Mouse (Mus musculus): ENCODE results near the gene Runx2. TPM values are rescaled to one million over a fixed set of nuclear protein-coding genes. Genes with fewer than 3 reads are reported as not detected.

Gene Runx2
- polyA plus RNA-seq, 1 experiment from 2014 or later, result 31.9 TPM

GRCm38 (mm10) chr17:44546801-44547200 lies 267.8 kb downstream of the Runx2 start:
- WGBS, result 57% methylated on average over 8 of the region's 8 CpGs
- Histone ChIP-seq H3K4me2 (replicated peaks) (no peak overlapping the region), H3K27ac (no peak overlapping the region), H3K4me1 (peaks cover 17% of the 10 kb centered on the region), H3K36me3 (no peaks in the 10 kb centered on the region), H3K9me3 (no peaks in the 10 kb centered on the region), H3K9ac (no peak overlapping the region), H3K4me3 (no peak overlapping the region), H3K27me3 (no peaks in the 10 kb centered on the region)
- ATAC-seq (ENCODE audit: insufficient number of reproducible peaks, insufficient read depth, low FRiP score, low TSS enrichment), result no peak

DNA sequence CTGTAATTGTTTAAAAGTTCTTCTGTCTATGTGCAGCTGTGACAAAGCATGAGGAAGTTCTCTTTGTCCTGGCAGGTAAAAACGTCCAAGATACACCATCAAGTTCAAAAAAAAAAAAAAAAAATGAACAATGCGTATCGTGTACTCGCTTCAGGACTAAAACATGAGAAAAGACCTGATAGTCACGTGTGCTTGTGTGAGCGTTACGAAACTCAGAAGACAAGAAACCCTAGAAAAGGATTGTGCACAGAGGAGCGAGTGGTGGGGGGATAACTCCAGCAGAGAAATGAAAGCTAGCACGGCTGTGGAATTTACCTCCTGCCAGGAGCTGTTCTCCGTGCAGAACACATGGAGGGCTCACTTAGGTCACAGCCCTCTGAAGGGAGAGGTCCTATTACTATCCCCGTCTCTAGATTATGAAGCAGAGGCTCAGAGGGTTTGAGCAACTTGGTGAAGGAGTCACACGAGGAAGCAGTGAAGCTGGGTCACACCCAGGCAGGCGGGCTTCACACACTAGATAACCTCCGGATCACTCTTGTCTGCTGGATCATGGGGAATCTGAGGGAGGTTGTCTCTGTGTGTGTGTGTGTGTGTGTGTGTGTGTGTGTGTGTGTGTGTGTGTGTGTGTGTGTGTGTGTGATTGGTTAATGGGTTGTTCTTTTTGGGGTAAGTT lies 269.3 kb downstream of the Runx2 start:
- Histone ChIP-seq H3K4me2 (replicated peaks) (no peak overlapping the region), H3K4me3 (no peak overlapping the region), H3K9ac (no peak overlapping the region), H3K9me3 (no peaks in the 10 kb centered on the region), H3K27ac (no peak overlapping the region), H3K4me1 (peaks cover 23% of the 10 kb centered on the region), H3K27me3 (no peaks in the 10 kb centered on the region), H3K36me3 (no peaks in the 10 kb centered on the region)
- ATAC-seq (ENCODE audit: insufficient number of reproducible peaks, insufficient read depth, low FRiP score, low TSS enrichment), result no peak
- 42% methylated on average over 14 of the region's 14 CpGs for WGBS

GRCm38 (mm10) chr17:44542706-44543105 lies 271.9 kb downstream of the Runx2 start:
- H3K4me2 ChIP-seq (replicated peaks), result no peak overlapping the region
- WGBS, result 84% methylated on average over 3 of the region's 3 CpGs
- peaks cover 27% of the 10 kb centered on the region for H3K4me1 ChIP-seq
- no peak for ATAC-seq (ENCODE audit: insufficient number of reproducible peaks, insufficient read depth, low FRiP score, low TSS enrichment)
- H3K9ac ChIP-seq, result no peak overlapping the region
- H3K27me3 ChIP-seq, result no peaks in the 10 kb centered on the region
- no peak overlapping the region for H3K4me3 ChIP-seq
- no peaks in the 10 kb centered on the region for H3K9me3 ChIP-seq
- no peak overlapping the region for H3K27ac ChIP-seq
- no peaks in the 10 kb centered on the region for H3K36me3 ChIP-seq

GRCm38 (mm10) chr17:44540699-44541098 lies 273.9 kb downstream of the Runx2 start:
- H3K27ac ChIP-seq, result no peak overlapping the region

GRCm38 (mm10) chr17:44538921-44539320 lies 275.7 kb downstream of the Runx2 start:
- Histone ChIP-seq H3K27ac (no peak overlapping the region), H3K27me3 (no peaks in the 10 kb centered on the region), H3K4me3 (no peak overlapping the region), H3K9ac (no peak overlapping the region), H3K4me2 (replicated peaks) (no peak overlapping the region), H3K9me3 (no peaks in the 10 kb centered on the region), H3K36me3 (no peaks in the 10 kb centered on the region), H3K4me1 (peaks cover 15% of the 10 kb centered on the region)
- WGBS, result 65% methylated on average over 11 of the region's 11 CpGs
- ATAC-seq (ENCODE audit: insufficient number of reproducible peaks, insufficient read depth, low FRiP score, low TSS enrichment), result no peak

More at GRCm38 (mm10) chr17:44540699-44541098, 273.9 kb downstream of the Runx2 start:
- ATAC-seq (ENCODE audit: insufficient number of reproducible peaks, insufficient read depth, low FRiP score, low TSS enrichment), result no peak
- Histone ChIP-seq H3K9ac (no peak overlapping the region), H3K9me3 (no peaks in the 10 kb centered on the region), H3K4me1 (peaks cover 23% of the 10 kb centered on the region), H3K4me2 (replicated peaks) (no peak overlapping the region), H3K27me3 (no peaks in the 10 kb centered on the region), H3K4me3 (no peak overlapping the region), H3K36me3 (no peaks in the 10 kb centered on the region)
- WGBS, result 23% methylated on average over 5 of the region's 5 CpGs

DNA sequence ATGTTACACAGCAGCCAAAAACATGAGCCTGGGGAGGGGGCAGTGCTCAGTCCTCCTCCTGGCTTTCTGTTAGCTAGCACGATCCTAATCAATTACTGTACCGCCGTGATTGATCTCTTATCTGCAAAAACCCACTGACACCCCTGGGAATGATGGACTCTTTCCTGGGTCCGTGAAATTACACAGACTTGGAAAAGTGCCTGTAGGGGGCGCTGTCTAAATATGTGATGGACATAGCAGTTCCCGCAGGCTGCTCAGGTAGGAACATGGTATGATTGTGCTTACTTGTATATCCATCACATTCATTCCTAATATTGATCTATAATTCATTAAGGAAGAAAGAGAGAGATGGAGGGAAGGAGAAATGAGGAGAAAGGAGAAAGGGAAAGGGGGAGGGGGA lies 284.6 kb downstream of the Runx2 start:
- Histone ChIP-seq H3K27me3 (no peaks in the 10 kb centered on the region), H3K9me3 (no peaks in the 10 kb centered on the region), H3K27ac (no peak overlapping the region), H3K4me2 (replicated peaks) (no peak overlapping the region), H3K4me1 (peaks cover 17% of the 10 kb centered on the region), H3K36me3 (no peaks in the 10 kb centered on the region), H3K4me3 (no peak overlapping the region), H3K9ac (no peak overlapping the region)
- 76% methylated on average over 6 of the region's 6 CpGs for WGBS
- no peak for ATAC-seq (ENCODE audit: insufficient number of reproducible peaks, insufficient read depth, low FRiP score, low TSS enrichment)

DNA sequence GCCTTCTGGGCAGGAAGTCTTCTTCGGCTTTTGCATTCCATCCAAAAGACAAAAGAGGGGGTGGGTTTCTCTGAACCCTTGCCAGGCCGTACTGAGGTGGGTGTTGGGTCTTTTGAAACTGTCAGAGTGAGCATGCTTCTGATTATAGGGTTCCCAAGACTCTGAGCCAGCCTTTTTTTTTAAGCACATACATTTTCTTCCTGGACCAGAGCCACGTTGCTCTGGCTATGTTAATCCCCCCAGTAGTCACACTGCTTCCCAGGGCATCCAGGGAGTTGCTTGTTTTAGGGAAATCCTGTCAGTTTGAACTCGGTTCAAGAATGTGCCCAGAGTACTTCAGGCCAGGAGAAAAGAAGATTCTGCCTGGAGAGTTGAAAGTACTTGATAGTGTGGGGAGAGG lies 286.0 kb downstream of the Runx2 start:
- no peaks in the 10 kb centered on the region for H3K27me3 ChIP-seq
- H3K9me3 ChIP-seq, result no peaks in the 10 kb centered on the region
- no peak overlapping the region for H3K9ac ChIP-seq
- H3K36me3 ChIP-seq, result no peaks in the 10 kb centered on the region
- H3K4me2 ChIP-seq (replicated peaks), result no peak overlapping the region
- H3K4me3 ChIP-seq, result no peak overlapping the region
- 15% methylated on average over 4 of the region's 4 CpGs for WGBS
- peaks cover 17% of the 10 kb centered on the region for H3K4me1 ChIP-seq
- no peak for ATAC-seq (ENCODE audit: insufficient number of reproducible peaks, insufficient read depth, low FRiP score, low TSS enrichment)
- peak overlapping the region; percentile 36; the same call in 1 of the 2 replicates for H3K27ac ChIP-seq

- Histone ChIP-seq H3K27me3 (no peaks in the 10 kb centered on the region), H3K4me1 (peaks cover 22% of the 10 kb centered on the region), H3K4me2 (replicated peaks) (no peak overlapping the region), H3K9ac (no peak overlapping the region), H3K9me3 (no peaks in the 10 kb centered on the region), H3K4me3 (no peak overlapping the region), H3K27ac (no peak overlapping the region), H3K36me3 (no peaks in the 10 kb centered on the region)
- no peak for ATAC-seq (ENCODE audit: insufficient number of reproducible peaks, insufficient read depth, low FRiP score, low TSS enrichment)
- WGBS, result 32% methylated on average over 1 of the region's 1 CpGs
Observed at GRCm38 (mm10) chr17:44524146-44524545, 290.5 kb downstream of the Runx2 start.

DNA sequence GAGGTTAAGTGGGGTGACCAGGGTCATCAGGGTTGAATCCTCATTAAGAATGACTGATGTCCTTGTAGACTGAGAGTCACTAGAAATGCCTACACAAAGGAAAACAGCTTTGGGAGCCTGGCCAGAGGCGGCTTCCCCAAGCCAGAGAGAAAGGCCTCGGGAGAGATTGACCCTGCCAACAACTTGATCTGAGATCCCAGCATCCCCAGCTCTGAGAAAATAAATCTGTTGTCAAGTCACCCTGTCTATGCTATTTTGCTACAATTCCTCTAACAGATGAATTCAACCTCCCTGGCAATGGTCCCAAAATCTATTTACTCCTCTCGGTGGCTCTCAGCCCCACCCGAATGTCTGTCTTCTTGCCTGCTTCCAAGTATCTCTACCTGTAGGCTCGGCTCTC lies 291.7 kb downstream of the Runx2 start:
- Histone ChIP-seq H3K4me3 (no peak overlapping the region), H3K4me1 (peaks cover 11% of the 10 kb centered on the region; the same call in 1 of the 2 replicates), H3K27me3 (no peaks in the 10 kb centered on the region), H3K36me3 (no peaks in the 10 kb centered on the region), H3K9ac (no peak overlapping the region), H3K4me2 (replicated peaks) (no peak overlapping the region), H3K9me3 (no peaks in the 10 kb centered on the region), H3K27ac (no peak overlapping the region)
- ATAC-seq (ENCODE audit: insufficient number of reproducible peaks, insufficient read depth, low FRiP score, low TSS enrichment), result no peak
- 66% methylated on average over 5 of the region's 5 CpGs for WGBS

DNA sequence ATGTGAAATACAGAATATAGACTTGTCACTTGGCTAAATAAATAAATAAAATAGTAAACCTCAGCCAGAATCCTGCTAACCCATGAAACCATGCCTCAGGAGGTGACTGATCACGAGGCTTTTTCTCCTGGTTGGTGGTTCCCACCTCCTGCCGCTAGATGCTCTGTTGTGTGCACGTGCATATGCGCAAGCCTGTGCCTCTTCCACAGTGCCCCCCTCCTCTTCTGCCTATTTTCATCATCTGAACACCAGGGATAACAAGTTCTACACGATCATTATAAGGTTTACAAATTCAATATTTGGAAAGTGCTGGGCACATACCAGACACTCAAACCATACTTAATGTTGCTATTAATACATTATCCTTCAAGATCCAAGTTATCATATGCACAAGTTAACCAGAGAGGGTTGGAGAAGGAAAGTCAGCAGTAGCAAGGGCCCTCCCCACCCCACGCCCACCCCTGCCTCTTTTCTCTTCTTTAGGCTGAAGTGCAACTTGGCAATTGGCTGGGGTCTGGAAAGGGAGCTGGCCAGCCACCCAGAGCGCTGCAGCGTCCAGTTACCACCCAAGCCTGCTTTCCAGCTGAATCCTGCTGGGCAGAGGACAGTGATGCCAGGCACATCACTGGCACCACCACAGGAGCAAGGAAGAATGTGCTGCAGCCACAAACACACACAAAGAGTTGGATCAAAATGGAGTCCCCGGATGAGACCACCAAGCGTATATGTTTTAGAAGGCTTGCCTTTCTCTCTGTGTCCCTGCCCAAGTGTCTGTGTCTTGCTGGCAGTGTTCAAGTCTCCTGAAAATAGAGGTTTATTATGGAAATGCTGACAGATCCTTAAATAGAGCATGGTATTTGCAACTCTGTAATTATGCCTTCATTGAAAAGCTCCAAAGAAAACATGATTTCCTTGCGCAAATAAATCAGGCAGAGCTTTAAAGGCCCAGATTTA lies 294.2 kb downstream of the Runx2 start:
- H3K4me1 ChIP-seq, result 0 out of 2 replicates have a peak, but pooled peaks cover 10% of the 10 kb centered on the region
- H3K36me3 ChIP-seq, result no peaks in the 10 kb centered on the region
- no peaks in the 10 kb centered on the region for H3K27me3 ChIP-seq
- H3K4me2 ChIP-seq (replicated peaks), result no peak overlapping the region
- H3K9ac ChIP-seq, result no peak overlapping the region
- 80% methylated on average over 11 of the region's 11 CpGs for WGBS
- no peak for ATAC-seq (ENCODE audit: insufficient number of reproducible peaks, insufficient read depth, low FRiP score, low TSS enrichment)
- H3K4me3 ChIP-seq, result no peak overlapping the region
- no peak overlapping the region for H3K27ac ChIP-seq
- no peaks in the 10 kb centered on the region for H3K9me3 ChIP-seq

DNA sequence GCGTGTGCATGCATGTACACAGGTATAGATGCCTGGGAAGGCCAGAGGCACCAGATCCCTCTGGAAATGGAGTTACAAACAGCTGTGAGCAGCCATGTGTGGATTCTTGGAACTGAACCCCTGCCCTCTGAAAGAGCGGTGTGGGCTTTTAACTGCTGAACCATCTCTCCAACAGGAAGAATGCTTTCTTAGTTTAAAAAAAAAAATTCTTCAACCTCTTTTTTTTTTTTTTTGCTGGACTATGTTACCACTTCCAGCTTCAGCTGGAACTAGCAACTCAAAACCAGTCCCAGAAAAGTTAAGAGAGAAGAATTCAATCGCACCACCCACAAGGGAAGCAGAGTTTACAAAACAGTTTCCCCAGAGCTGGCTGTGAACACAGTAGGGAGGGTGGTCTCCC lies 295.2 kb downstream of the Runx2 start:
- ATAC-seq (ENCODE audit: insufficient number of reproducible peaks, insufficient read depth, low FRiP score, low TSS enrichment), result no peak
- WGBS, result 67% methylated on average over 3 of the region's 3 CpGs
- H3K4me2 ChIP-seq (replicated peaks), result no peak overlapping the region
- H3K9ac ChIP-seq, result no peak overlapping the region
- no peak overlapping the region for H3K4me3 ChIP-seq
- no peaks in the 10 kb centered on the region for H3K27me3 ChIP-seq
- 0 out of 2 replicates have a peak, but pooled peaks cover 10% of the 10 kb centered on the region for H3K4me1 ChIP-seq
- H3K27ac ChIP-seq, result no peak overlapping the region
- no peaks in the 10 kb centered on the region for H3K9me3 ChIP-seq
- H3K36me3 ChIP-seq, result no peaks in the 10 kb centered on the region

DNA sequence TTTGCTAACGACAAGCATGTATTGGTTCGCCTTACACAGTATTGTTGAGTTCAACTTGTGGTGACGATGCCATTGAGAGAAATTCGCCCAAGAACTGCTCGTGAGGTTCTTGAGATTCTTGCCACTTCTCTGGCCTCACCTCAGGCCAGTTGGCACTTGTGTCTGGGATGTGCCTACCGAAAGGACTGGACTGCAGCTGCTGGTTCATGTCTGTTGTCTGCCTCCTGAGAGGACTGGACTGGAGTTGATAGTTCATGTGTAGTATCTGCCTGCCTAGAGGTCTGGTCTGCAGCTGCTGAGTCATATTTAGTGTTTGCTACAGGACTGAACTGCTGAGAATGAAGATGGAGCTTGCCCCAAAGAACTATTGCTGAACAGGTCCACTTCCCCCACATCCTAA lies 296.4 kb downstream of the Runx2 start:
- ATAC-seq (ENCODE audit: insufficient number of reproducible peaks, insufficient read depth, low FRiP score, low TSS enrichment), result no peak
- no peaks in the 10 kb centered on the region for H3K9me3 ChIP-seq
- H3K27me3 ChIP-seq, result no peaks in the 10 kb centered on the region
- H3K9ac ChIP-seq, result no peak overlapping the region
- no peaks in the 10 kb centered on the region for H3K36me3 ChIP-seq
- H3K27ac ChIP-seq, result no peak overlapping the region
- no peak overlapping the region for H3K4me3 ChIP-seq
- no peak overlapping the region for H3K4me2 ChIP-seq (replicated peaks)
- 90% methylated on average over 6 of the region's 6 CpGs for WGBS
- H3K4me1 ChIP-seq, result 0 out of 2 replicates have a peak, but pooled peaks cover 10% of the 10 kb centered on the region

Measured in embryonic facial prominence, embryonic 12.5 days (tissue).